Mouse (Mus musculus) megakaryocyte, embryonic 14.5 days (primary cell): ENCODE results near the gene Tnfsf15.

Experiments
- FLI1 ChIP-seq: IDR thresholded peaks from 2 replicates; pipeline ENCODE4 v1.6.1; 2012; ENCODE audit warnings: low read length, inconsistent platforms, mixed read lengths
- GATA1 ChIP-seq: IDR thresholded peaks from 3 replicates; pipeline ENCODE4 v1.6.1; 2012; ENCODE audit warnings: mixed read lengths, low read length, inconsistent platforms, borderline replicate concordance

DNA sequence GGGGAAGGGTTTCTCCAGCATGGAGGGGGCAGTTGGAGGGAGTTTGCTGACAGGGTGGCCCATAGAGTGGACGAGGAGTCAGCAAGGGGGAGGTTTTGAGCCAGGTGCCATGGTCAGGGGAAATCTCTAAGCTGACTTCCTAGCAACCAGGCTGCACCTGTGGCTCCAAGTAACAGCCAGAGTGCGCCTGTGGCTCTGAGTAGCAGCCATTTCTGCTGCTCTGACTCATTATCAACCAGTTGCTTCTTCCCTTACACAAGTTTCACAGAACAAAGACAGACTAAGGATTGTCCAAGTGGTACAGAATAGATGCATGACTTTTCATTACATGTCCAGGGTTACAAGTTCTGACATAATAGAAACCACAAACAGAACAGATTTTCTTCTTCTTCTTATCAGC lies 11.2 kb upstream of the Tnfsf15 start:
- no peak for TF ChIP-seq GATA1
- no peak for TF ChIP-seq FLI1
